Mouse (Mus musculus): ENCODE results near the gene Jak3.
A peak's percentile ranks its signal among the peaks of the same experiment; 100 is the strongest.

Gene Jak3

GRCm38 (mm10) chr8:71665331-71666130, 10.6 kb upstream of the Jak3 start:
- DNase-seq: peak; percentile 52 to 66

GRCm38 (mm10) chr8:71666855-71667254, 9.2 kb upstream of the Jak3 start:
- no peak for DNase-seq

GRCm38 (mm10) chr8:71667256-71667655, 8.8 kb upstream of the Jak3 start:
- DNase-seq: no peak

GRCm38 (mm10) chr8:71668220-71668975, 7.7 kb upstream of the Jak3 start:
- DNase-seq: peak; percentile 38 to 51

GRCm38 (mm10) chr8:71670198-71670597, 5.9 kb upstream of the Jak3 start:
- DNase-seq: no peak

- peak; percentile 17 to 47 for DNase-seq
These were observed 5.2 kb upstream of the Jak3 start for GRCm38 (mm10) chr8:71670621-71671548.

GRCm38 (mm10) chr8:71671549-71671965, 4.5 kb upstream of the Jak3 start, which contains the start of gene Unc13a:
Gene Unc13a, minus strand, starts transcription at chr8:71671757.
- DNase-seq: peak; percentile 88 to 90

GRCm38 (mm10) chr8:71672168-71672735, 3.8 kb upstream of the Jak3 start:
- DNase-seq: no peak

GRCm38 (mm10) chr8:71674071-71674470, 2.0 kb upstream of the Jak3 start:
- DNase-seq: no peak

GRCm38 (mm10) chr8:71675456-71676019, 558 bp upstream of the Jak3 start:
- no peak for DNase-seq

GRCm38 (mm10) chr8:71676803-71677202, 707 bp downstream of the Jak3 start:
- DNase-seq: no peak

- DNase-seq: peak in 1 of 2 experiments; percentile 55
These were observed 1.5 kb downstream of the Jak3 start for GRCm38 (mm10) chr8:71677555-71677954.

GRCm38 (mm10) chr8:71678216-71678615, 2.1 kb downstream of the Jak3 start:
- DNase-seq: no peak

- no peak for DNase-seq
These were observed 3.0 kb downstream of the Jak3 start for GRCm38 (mm10) chr8:71679116-71679515.

- no peak for DNase-seq
These were observed 3.6 kb downstream of the Jak3 start for GRCm38 (mm10) chr8:71679550-71680168.

- no peak for DNase-seq
These were observed 4.4 kb downstream of the Jak3 start for GRCm38 (mm10) chr8:71680471-71680870.

GRCm38 (mm10) chr8:71681369-71681915, 5.3 kb downstream of the Jak3 start:
- DNase-seq: no peak

GRCm38 (mm10) chr8:71682832-71683231, 6.7 kb downstream of the Jak3 start:
- no peak for DNase-seq

GRCm38 (mm10) chr8:71684701-71685100, 8.6 kb downstream of the Jak3 start:
- no peak for DNase-seq

- DNase-seq: no peak
These were observed 9.5 kb downstream of the Jak3 start for GRCm38 (mm10) chr8:71685573-71685972.

- no peak for DNase-seq
These were observed 10.1 kb downstream of the Jak3 start for GRCm38 (mm10) chr8:71686143-71686734.
